Mouse (Mus musculus) E14TG2a.4 (cell line): ENCODE data around the gene Tet1.

Source experiments
- CTCF ChIP-seq: conservative IDR thresholded peaks from 2 replicates; pipeline ENCODE4 v1.5.1; 2014; ENCODE audit warnings: low read length
- POU5F1 ChIP-seq: IDR thresholded peaks from 2 replicates; pipeline ENCODE4 v1.6.1; 2014; ENCODE audit warnings: low read length, borderline replicate concordance

DNA sequence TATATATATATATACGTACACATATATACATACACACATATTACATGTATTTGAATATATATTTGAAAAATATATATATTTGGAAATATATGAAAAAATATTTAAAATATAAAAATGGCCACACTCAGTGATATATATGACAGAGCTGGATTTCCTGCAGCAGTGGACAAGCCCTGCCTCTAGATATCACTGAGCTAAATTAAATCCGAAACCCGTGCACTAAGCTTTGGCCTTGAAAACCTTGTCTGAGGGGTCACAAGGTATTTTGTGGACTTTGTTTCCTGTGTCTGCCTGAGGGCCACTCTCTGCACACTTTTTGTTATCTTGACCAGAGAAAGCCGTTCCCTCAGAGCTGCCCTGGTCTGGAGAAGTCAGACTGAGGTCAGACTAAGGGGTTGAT is 54.2 kb downstream of the Tet1 start:
- no peak for TF ChIP-seq CTCF
- no peak for TF ChIP-seq POU5F1
